Mouse (Mus musculus): ENCODE results near the gene Myt1l.

DNA sequence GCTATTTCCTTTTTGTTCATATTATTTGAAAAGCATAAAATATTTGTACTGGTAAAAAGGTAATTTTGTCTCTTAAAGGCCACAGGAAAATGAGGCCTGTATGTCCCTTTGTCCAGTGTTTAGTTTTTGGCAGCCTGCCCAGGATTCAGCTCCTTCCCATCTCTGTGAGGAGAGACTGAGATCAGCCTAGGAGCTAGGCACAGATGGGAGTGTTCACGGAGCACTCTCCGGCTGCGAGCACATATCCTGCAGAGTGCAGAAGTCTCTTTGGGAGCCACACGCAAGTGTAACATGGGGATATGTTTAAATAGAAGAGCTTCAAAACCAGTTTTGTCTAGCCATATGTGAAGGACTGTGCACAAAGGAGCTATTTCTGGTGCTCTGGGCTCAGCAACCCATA lies 174.4 kb downstream of the Myt1l start:
- TF ChIP-seq CTCF (conservative IDR thresholded peaks at IDR 0.05; ENCODE audit: low read length): no peak
- TF ChIP-seq POU5F1 (IDR thresholded peaks at IDR 0.05; ENCODE audit: borderline replicate concordance, low read length): no peak

Measured in E14TG2a.4 (cell line).